Mouse (Mus musculus): ENCODE measurements around the gene Fkbp1a. TPM values are rescaled to one million over a fixed set of nuclear protein-coding genes. Genes with fewer than 3 reads are reported as not detected.
A peak's percentile ranks its signal among the peaks of the same experiment; 100 is the strongest.

Gene Fkbp1a
- polyA plus RNA-seq, 1 experiment from 2014 or later = 128 TPM

DNA sequence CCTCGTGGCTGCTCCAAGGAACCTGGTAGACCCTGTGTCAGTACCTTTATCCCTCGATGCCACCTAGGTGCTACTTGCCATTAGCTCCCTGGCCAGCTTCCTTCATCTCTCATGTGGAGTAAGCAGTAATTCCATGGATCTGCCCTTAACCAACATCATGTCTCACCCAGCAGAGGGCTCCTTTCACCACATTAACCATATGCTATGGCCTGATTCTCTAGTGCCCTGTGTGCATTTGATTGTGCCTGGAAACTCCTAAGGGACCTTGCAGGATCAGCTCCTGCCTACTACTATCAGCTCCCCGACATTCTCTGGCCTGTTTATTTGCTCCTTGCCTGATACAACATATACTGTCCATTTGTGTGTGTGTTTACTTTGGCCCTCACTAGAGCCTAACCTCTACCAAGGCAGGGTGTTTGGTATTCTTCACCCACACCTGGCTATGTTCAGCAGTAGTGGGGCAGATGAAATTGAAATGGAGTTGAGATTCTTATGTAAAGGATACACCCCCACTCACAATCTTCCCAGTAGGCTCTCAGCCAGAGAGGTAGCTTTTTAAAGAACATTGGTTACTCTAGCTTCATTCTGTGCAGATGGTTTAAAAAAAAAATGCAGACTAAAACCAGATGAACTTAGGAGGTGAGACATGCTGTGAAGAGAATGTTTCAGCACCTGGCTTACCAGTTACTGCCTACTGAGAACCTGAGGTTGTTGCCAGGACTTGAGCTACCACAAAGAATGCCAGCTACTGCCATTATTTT, 28.6 kb upstream of the Fkbp1a start:
- H3K27ac ChIP-seq (ENCODE audit: low read depth) = no peak overlapping the region
- H3K4me2 ChIP-seq (ENCODE audit: low read depth, low read length) = no peak overlapping the region
- no peaks in the 10 kb centered on the region for H3K9me3 ChIP-seq (ENCODE audit: low read length)
- H3K9ac ChIP-seq (replicated peaks) = no peak overlapping the region
- peaks cover 30% of the 10 kb centered on the region for H3K36me3 ChIP-seq (replicated peaks; ENCODE audit: insufficient read depth, low read length)
- no peaks in the 10 kb centered on the region for H3K27me3 ChIP-seq (ENCODE audit: insufficient read depth, low read length)
- TF ChIP-seq CTCF (IDR thresholded peaks at IDR 0.05; ENCODE audit: low read depth) (peak; percentile 39), EP300 (IDR thresholded peaks at IDR 0.05; ENCODE audit: low read depth) (no peak)
- H3K4me1 ChIP-seq (ENCODE audit: insufficient read depth) = no peaks in the 10 kb centered on the region
- ATAC-seq (no peak), DNase-seq (no peak)
- WGBS (ENCODE audit: insufficient replicate concordance) = 61% methylated on average over 3 of the region's 3 CpGs
- no peak overlapping the region for H3K4me3 ChIP-seq (ENCODE audit: low read depth, low read length)

DNA sequence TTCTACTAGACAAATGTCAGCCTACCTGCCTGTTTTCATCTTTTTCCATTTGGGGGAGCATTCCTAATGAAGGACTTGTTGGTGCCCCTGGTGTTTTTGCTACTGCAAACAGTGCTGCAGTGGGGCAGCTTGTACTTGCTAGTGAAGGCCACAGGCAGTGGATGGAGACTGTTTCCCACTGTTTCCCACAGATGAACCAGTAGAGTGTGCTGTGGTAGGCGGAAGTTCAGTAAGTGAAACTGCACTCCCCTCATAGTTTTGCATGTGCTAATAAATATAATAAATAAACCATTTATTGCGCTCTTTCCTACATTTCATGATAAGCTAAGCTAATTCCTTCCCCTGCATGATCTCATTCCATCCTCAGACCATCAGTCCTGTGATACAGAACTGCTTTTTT, 23.3 kb upstream of the Fkbp1a start:
- H3K27me3 ChIP-seq (ENCODE audit: insufficient read depth, low read length) = no peaks in the 10 kb centered on the region
- H3K4me2 ChIP-seq (ENCODE audit: low read depth, low read length) = no peak overlapping the region
- H3K4me1 ChIP-seq (ENCODE audit: insufficient read depth) = no peaks in the 10 kb centered on the region
- no peak overlapping the region for H3K4me3 ChIP-seq (ENCODE audit: low read depth, low read length)
- ATAC-seq (no peak), DNase-seq (no peak)
- TF ChIP-seq EP300 (IDR thresholded peaks at IDR 0.05; ENCODE audit: low read depth) (no peak), CTCF (IDR thresholded peaks at IDR 0.05; ENCODE audit: low read depth) (peak; percentile 20; the same call in 1 of the 2 replicates)
- WGBS (ENCODE audit: insufficient replicate concordance) = 84% methylated on average over 2 of the region's 2 CpGs
- H3K27ac ChIP-seq (ENCODE audit: low read depth) = no peak overlapping the region
- H3K36me3 ChIP-seq (replicated peaks; ENCODE audit: insufficient read depth, low read length) = peaks cover 7% of the 10 kb centered on the region; the same call in 1 of the 2 replicates
- H3K9ac ChIP-seq (replicated peaks) = no peak overlapping the region
- H3K9me3 ChIP-seq (ENCODE audit: low read length) = no peaks in the 10 kb centered on the region

DNA sequence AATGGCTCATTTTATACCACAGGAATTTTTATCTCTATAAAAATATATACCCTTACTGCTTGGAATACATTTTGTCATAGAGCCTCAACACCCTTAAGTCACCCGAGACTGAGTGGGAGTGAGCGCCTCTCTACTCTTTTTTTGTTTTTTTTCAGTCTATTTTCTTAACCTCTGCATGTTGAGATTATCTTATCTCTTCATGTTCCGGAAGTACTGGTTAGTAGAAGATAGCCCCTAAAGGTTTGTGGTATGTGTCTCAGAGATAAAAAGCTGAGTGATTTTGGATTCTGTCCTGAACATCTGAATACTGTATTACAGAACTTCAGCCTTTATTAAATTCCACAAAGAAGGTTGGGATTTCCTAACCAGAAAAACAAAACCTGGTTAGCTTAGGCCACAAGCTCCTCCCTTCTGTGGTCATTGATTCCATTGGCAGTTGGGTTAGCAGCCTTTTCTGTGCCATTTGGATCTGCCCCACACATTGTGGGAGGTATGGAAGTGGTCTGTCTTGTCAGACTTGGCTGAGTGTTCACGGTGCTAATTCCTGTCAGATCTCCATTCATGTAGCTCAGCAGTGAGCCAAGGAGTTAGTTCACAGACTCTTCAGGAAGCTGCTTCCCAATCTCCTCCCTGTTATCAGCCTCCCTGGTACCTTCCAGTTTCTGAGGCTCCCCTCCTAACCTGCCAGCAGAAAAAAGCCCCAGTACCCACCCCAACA, 17.8 kb upstream of the Fkbp1a start:
- H3K36me3 ChIP-seq (replicated peaks; ENCODE audit: insufficient read depth, low read length) = no peaks in the 10 kb centered on the region
- no peaks in the 10 kb centered on the region for H3K9me3 ChIP-seq (ENCODE audit: low read length)
- no peak overlapping the region for H3K4me3 ChIP-seq (ENCODE audit: low read depth, low read length)
- ATAC-seq (peak; percentile 43; the same call in 1 of the 2 replicates), DNase-seq (no peak)
- no peak overlapping the region for H3K27ac ChIP-seq (ENCODE audit: low read depth)
- WGBS (ENCODE audit: insufficient replicate concordance) = 34% methylated on average over 4 of the region's 4 CpGs
- no peak for TF ChIP-seq CTCF (IDR thresholded peaks at IDR 0.05; ENCODE audit: low read depth)
- TF ChIP-seq EP300 (IDR thresholded peaks at IDR 0.05; ENCODE audit: low read depth) = peak; percentile 70
- H3K4me2 ChIP-seq (ENCODE audit: low read depth, low read length) = no peak overlapping the region
- no peak overlapping the region for H3K9ac ChIP-seq (replicated peaks)
- no peaks in the 10 kb centered on the region for H3K27me3 ChIP-seq (ENCODE audit: insufficient read depth, low read length)
- H3K4me1 ChIP-seq (ENCODE audit: insufficient read depth) = no peaks in the 10 kb centered on the region

DNA sequence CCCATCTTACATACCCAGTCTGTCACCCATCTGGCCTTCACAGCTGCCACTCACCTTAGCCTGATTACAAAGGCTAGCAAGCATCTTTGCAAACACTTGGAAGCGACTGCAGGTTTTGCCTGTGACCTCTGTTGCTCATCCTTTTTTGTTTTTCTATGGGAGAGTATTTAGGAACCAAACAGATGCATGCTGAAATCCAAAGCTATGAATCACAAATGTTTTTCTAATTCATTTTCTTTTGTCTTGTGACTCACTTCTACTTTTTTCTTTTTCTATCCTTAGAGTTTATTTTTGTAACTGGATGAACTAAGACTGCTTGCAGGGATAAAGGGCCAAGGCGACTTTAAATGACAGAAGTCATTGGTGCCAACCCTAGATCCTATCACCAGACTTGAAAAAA, 16.8 kb upstream of the Fkbp1a start:
- Histone ChIP-seq H3K9ac (replicated peaks) (no peak overlapping the region), H3K4me1 (ENCODE audit: insufficient read depth) (peaks cover 5% of the 10 kb centered on the region; the same call in 1 of the 2 replicates), H3K27me3 (ENCODE audit: insufficient read depth, low read length) (no peaks in the 10 kb centered on the region), H3K4me3 (ENCODE audit: low read depth, low read length) (no peak overlapping the region), H3K9me3 (ENCODE audit: low read length) (no peaks in the 10 kb centered on the region), H3K4me2 (ENCODE audit: low read depth, low read length) (no peak overlapping the region), H3K27ac (ENCODE audit: low read depth) (no peak overlapping the region), H3K36me3 (replicated peaks; ENCODE audit: insufficient read depth, low read length) (no peaks in the 10 kb centered on the region)
- no peak for DNase-seq
- TF ChIP-seq CTCF (IDR thresholded peaks at IDR 0.05; ENCODE audit: low read depth) (no peak), EP300 (IDR thresholded peaks at IDR 0.05; ENCODE audit: low read depth) (no peak)
- no peak for ATAC-seq
- 64% methylated on average over 2 of the region's 2 CpGs for WGBS (ENCODE audit: insufficient replicate concordance)

DNA sequence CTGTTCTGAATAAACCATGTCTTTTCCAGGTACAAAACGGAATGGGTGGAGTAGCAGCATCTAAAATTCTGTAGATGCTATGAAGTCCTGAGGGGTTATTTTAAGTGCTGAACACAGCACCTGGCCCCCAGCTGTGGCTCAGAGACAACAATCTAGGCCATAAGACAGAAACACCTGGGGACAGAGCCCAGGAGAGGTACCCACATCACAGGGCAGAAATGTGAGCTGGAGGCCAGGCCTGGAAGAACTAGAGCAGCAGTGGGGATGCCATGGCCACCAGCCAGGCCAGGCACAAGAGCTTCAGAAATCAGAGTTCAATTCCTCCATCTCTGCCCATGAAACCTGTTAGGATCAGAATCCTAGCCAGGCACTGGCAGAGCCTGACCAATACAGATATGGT, 14.2 kb upstream of the Fkbp1a start:
- peaks cover 7% of the 10 kb centered on the region; the same call in 1 of the 2 replicates for H3K4me1 ChIP-seq (ENCODE audit: insufficient read depth)
- no peak overlapping the region for H3K9ac ChIP-seq (replicated peaks)
- no peaks in the 10 kb centered on the region for H3K27me3 ChIP-seq (ENCODE audit: insufficient read depth, low read length)
- no peak for ATAC-seq
- no peak for TF ChIP-seq CTCF (IDR thresholded peaks at IDR 0.05; ENCODE audit: low read depth)
- no peak for TF ChIP-seq EP300 (IDR thresholded peaks at IDR 0.05; ENCODE audit: low read depth)
- DNase-seq = no peak
- no peak overlapping the region for H3K4me3 ChIP-seq (ENCODE audit: low read depth, low read length)
- no peaks in the 10 kb centered on the region for H3K36me3 ChIP-seq (replicated peaks; ENCODE audit: insufficient read depth, low read length)
- WGBS (ENCODE audit: insufficient replicate concordance) = 65% methylated on average over 1 of the region's 1 CpGs
- H3K9me3 ChIP-seq (ENCODE audit: low read length) = no peaks in the 10 kb centered on the region
- H3K4me2 ChIP-seq (ENCODE audit: low read depth, low read length) = no peak overlapping the region
- H3K27ac ChIP-seq (ENCODE audit: low read depth) = no peak overlapping the region

DNA sequence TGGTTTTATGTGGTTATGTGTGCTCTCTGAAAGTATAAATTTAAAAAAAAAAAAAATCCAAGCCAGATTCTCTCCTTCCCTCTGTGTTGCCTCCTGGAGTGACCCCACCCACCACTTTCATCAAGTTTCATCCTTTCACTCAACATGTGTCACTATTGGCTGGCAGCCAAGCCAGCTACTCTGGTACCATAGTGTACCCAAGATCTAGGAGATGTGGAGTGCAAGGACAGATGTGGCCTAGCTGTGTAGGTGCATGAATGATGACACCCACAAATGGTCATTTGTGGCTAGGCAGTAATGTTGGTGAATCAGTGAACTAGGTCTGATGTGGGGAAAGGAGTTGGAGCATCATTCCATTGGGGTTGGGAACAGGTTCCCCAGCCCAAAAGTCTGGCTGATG, 13.1 kb upstream of the Fkbp1a start:
- no peak for DNase-seq
- no peak for ATAC-seq

More for the DNA sequence above, 13.1 kb upstream of the Fkbp1a start:
- no peak overlapping the region for H3K4me3 ChIP-seq (ENCODE audit: low read depth, low read length)
- H3K9me3 ChIP-seq (ENCODE audit: low read length) = no peaks in the 10 kb centered on the region
- TF ChIP-seq CTCF (IDR thresholded peaks at IDR 0.05; ENCODE audit: low read depth) (no peak), EP300 (IDR thresholded peaks at IDR 0.05; ENCODE audit: low read depth) (no peak)
- no peaks in the 10 kb centered on the region for H3K27me3 ChIP-seq (ENCODE audit: insufficient read depth, low read length)
- H3K9ac ChIP-seq (replicated peaks) = no peak overlapping the region
- no peak overlapping the region for H3K27ac ChIP-seq (ENCODE audit: low read depth)
- peaks cover 7% of the 10 kb centered on the region; the same call in 1 of the 2 replicates for H3K4me1 ChIP-seq (ENCODE audit: insufficient read depth)
- H3K4me2 ChIP-seq (ENCODE audit: low read depth, low read length) = no peak overlapping the region
- no peaks in the 10 kb centered on the region for H3K36me3 ChIP-seq (replicated peaks; ENCODE audit: insufficient read depth, low read length)

Data from liver, postnatal 0 days (tissue).